Mouse (Mus musculus) thymus, adult 18-20 months (tissue): ENCODE results near the gene Tpst2.
"Not testable (repeated sequence)": the region's sequence is repeated elsewhere in the genome, so short reads cannot be mapped to it uniquely, and the experiment has no call there.

ENCODE experiments used
- DNase-seq, 2 experiments: peaks; one replicate each; pipeline ENCODE4 v3.0.0; 2022; ENCODE audit warnings: mixed read lengths in 2 of 2

Tpst2 gene

DNA sequence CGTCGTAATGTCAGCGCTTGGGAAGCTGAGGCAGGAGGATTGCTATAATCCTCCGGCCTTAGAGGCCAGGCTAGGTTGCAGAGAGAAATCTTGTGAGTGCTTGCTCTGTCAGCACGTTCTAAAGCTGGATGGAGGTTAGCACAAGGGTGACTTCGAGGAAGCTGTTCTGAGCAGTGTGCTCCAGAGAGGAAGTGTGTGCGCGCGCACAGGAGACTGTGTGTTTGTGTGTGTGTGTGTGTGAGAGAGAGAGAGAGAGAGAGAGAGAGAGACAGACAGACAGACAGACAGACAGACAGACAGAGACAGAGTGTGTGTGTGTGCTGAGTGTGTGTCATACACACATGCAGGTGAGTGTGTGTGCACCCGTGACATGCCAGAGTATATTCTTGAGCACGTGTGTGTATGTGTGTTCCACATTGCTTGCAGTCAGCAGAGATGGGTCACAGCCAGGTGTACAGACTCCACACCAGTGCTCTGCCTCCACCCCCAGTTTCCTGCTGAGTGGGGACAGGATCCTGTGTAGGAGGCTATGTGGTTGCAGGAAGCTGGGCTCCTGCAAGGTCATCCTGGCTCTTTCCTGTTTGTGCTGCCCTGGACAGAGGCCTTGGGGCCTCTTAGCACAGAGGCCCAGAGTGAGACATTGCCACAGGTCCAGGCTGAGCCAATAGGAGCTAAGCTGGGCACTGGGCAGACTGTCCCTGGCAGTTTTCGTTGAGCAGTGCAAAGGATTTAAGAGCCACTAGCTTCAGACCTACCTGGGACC, 21.9 kb downstream of the Tpst2 start:
- peak in 1 of 2 experiments; percentile 65 for DNase-seq

DNA sequence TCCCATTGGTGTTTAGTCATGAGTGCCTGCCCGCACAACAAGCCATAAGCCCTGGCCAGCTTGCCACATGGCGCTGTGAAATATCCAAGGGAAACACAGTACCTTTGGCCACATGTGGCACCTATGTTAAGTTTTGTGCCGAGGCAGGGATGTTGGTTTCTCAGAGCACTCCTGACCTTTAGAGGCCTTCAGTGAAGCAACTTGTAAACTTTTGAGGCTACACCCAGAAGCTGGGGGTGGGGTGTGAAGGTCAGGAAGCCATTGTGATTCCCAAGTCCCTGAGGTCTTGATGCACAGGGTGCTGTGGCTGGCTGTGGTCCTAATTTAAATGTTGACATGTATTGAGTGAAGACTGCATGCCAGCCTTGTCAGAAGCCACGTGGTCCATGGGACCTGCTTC, 22.9 kb downstream of the Tpst2 start:
- DNase-seq = no peak

DNA sequence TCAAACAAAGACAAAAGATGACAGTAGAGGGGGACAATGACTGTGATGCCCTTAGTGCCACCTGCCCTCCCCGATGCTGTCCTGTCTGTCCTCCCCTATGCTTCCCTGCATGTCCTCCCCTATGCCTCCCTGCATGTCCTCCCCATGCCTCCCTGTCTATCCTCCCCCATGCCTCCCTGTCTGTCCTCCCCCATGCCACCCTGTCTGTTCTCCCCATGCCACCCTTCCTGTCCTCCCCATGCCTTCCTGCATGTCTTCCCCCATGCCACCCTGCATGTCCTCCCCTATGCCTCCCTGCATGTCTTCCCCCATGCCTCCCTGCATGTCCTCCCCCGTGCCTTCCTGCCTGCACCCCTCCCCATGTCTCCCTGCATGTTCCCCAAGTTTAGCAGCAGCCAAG, 23.6 kb downstream of the Tpst2 start:
- no peak for DNase-seq

DNA sequence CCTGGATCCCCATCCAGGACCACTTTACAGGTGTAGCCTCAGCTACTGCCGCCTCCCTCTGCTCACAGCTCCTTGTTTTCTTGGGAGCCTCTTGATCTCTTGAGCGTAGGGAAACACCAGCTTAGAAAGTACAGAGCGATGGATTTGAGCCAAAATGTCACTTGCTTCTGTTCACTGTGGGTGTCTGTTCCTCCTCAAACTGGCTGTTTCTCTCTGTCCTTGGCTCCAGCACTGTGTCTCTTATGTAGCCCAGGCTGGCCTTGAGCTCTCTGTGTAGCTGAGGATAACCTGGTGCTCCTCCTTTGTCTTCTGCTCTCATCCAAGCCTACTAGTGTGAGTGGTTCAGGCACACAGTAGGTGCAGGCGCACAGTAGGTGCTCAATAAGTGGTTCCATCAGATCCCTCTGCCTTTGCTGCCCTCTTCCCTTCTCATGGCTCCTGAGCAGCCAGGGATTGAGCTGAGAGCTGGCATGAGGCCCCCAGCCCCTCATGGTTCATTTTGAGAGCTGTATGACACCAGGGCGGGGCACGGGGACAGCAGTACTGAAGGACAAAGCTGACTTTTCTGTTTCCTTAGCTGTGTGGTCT, 24.3 kb downstream of the Tpst2 start:
- no peak for DNase-seq

DNA sequence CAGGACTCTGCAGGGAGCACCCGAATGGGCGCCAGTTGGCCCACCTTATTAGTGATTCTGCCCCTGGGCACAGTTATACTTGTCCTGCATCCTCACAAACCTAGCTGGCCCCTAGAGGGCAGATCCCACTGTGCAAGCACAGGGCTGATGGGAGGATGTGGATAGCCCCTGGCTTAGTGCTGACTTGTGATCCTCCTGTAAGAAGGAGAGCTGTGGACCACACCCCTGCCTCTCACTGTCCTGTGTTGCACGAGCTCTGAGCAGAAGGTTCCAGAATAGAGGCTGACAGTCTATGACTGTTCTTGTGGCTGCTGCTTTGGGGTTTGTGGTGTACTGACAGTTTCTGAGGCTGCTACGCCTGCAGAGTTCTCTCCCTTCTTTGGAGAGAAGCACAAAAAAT, 25.2 kb downstream of the Tpst2 start:
- DNase-seq = no peak

DNA sequence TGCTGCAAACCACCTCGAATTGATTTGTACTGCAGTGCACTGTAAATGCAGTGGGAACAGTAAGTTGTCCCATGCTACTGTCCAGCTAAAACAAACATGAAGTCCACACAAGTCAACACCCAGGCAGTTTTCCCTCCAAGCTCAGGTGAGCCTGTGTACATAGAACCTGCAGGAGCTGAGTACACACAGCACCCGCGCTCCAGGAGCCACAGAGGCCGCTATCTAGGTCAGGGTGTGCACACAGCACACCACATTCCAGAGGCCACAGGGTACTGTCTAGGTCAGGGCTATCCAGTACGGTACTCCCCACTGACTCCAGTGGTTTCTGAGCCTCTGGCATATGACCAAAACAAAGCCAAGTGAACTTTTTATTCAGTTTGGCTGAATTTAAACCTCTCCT, 25.8 kb downstream of the Tpst2 start:
- DNase-seq = no peak

DNA sequence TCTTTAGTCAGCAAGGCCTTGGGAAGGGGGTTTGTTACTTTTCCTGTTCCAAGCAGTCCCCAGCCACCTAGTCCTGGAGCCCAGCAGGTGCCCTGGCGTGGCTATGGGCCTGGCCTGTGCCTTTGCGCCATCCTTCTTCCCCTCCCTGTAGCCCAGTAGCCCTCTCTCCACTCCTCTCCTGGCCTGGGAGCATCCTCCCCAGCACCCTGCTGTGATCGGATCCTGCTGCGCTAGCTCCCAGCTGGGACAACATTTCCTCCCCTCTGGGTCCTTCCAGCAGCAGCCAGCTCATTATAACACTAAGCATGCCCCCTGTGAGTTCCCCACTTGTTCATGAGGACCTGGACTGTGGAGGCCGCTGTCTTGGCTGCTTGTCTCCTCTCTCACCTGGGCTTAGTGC, 29.4 kb downstream of the Tpst2 start:
- no peak for DNase-seq

DNA sequence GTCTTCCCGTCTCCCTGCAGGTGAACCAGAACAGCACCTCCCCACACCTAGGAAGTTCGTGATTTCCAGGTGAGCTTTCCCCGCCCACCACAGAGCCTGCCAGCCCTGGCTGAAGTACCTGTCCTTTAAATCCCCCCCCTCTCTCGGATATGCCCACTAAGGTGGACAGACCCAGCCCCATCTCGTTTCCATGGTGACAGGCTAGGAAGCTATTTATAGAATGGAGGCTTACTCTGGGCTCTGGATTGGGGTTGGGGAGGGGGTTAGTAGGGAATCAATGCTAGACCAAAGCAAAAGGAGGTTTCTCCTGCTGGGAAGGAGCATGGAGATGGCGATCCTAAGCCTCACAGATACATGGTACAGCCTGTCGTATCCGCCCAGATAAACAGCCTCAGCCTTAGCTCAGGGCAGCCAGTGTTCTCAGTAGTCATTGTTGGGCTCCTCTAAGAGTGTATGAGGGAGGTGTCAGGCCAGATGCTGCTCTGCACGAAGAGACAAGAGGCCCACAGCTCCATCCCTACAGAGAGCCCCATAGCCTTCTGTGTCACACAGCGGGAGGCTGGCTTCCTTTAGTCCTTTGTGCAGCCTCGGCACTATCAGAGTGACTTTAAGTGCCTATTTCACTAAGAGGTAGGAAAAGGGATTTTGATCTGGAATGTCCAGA, 36.9 kb downstream of the Tpst2 start:
- DNase-seq = no peak

DNA sequence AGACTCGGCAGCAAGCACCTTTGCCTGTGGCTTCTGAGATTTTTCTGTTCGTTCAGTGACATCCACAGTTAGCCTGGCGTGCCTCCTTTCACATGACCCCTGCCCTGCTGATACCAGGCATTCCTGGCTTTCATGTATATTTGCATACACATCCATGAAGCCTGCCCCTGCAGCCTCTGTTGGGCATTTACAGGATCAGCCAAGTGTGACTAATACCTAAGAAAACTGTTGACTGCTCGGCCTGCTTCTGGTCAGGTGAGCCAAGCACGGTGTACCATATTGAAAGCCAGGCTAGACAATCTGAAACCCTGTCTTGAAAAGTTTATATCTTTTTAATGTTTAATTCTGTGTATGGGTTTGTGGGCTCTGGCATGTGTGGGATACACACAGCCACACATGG, 40.0 kb downstream of the Tpst2 start:
- DNase-seq = no peak

DNA sequence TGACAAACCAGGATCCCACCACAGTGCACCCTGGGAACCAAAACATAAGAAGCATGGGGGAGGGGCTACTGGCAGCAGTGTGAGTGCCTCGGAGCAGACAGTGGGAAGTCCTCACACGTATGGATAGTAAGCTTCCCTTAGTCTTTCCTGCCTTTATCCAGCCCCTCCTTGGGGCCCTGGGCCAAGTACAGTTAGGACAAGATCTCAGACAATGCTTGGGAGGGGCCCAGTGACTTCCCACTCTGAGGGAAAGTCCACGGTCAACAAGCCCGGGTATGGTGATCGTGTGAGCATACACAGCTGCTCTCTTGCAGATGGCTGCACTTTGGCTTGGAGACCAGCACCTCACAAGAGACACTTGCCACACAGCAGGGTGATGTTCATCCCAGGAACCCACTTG, 40.8 kb downstream of the Tpst2 start:
- no peak for DNase-seq

DNA sequence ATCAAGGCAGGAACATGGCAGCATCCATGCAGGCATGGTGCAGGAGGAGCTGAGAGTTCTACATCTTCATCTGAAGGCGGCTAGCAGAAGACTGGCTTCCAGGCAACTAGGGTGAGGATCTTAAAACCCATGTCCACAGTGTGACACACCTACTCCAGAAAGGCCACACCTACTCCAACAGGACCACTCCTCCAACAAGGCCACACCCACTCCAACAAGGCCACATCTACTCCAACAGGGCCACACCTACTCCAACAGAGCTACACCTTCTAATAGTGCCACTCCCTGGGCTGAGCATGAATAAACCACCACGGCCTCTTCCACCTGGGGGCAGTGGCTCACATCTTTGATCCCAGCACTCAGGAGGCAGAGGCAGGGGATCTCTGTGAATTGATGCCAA, 42.9 kb downstream of the Tpst2 start:
- not testable (repeated sequence) for DNase-seq

DNA sequence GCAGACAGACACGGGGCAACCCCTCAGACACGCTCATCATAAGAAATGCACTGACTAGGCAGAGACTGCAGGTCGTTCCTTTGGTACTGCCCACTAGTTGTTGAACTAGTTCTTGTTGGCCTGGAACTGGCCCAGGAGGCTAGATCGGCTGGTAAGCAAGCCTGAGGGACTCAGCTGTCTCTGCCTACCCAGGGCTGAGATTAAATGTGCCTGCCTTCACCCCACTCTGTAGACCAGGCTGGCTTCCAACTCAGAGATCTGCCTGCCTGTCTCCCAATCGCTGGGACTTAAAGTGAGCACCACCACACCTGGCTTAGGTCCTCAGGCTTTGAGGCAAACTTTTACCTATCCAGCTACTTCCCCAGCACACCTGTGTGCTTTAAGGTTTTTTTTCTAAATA, 43.9 kb downstream of the Tpst2 start:
- DNase-seq = no peak

DNA sequence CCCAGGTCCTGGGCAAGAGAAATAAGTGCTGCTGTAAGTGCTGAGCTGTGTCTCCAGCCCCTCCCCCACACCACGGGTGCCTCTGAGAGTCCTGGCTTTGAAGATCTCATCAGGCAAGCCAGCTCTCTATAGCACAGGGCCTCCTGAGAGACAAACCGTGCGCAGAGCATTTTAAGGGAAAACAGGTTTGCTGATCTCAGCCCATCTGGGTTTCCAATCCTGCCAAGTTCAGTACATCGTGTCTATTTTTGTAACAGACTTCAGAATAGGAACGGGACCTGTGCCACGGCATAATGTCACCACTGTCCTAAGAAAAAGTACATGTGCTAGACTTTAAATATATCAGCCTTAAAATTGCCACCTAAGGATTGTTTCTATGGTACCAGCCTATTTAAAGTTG, 44.4 kb downstream of the Tpst2 start:
- DNase-seq = no peak

DNA sequence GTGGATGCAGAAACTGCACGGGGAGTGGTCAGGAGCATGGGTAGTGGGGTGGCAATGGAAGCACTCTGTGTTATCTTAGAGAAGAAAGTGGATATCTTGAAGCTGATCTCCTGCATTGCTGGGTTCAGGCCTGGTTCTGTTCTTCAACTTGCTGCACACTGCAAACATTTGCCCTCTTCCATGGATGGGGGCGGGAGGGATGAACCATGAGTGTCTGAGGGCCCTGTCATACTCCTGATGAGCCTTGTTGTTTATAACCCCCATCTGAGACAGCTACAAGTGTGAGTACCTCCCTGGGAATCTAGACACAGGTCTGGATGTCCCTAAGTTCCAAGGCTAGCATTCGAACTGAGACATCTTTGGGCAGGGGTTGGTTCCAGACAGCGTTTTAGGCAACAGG, 44.9 kb downstream of the Tpst2 start:
- no peak for DNase-seq

DNA sequence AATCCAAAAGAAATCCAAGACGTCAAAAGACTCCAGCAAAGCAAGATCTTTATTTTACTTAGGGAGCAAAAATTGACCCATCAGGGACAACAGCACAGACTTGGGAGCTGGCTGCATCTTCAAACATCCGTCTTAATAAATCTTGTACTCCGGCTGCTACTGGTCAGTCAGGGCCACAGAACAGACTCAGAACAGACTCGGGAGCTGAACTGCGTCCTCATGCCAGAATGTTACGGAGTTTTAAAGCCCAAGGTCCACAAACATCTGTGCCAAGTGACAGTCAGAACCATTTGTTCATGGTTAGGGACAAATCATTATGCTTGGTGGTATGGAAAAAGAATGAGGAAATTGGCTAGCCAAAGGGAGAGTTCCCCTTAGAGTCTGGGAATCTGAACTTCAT, 46.8 kb downstream of the Tpst2 start:
- no peak for DNase-seq

DNA sequence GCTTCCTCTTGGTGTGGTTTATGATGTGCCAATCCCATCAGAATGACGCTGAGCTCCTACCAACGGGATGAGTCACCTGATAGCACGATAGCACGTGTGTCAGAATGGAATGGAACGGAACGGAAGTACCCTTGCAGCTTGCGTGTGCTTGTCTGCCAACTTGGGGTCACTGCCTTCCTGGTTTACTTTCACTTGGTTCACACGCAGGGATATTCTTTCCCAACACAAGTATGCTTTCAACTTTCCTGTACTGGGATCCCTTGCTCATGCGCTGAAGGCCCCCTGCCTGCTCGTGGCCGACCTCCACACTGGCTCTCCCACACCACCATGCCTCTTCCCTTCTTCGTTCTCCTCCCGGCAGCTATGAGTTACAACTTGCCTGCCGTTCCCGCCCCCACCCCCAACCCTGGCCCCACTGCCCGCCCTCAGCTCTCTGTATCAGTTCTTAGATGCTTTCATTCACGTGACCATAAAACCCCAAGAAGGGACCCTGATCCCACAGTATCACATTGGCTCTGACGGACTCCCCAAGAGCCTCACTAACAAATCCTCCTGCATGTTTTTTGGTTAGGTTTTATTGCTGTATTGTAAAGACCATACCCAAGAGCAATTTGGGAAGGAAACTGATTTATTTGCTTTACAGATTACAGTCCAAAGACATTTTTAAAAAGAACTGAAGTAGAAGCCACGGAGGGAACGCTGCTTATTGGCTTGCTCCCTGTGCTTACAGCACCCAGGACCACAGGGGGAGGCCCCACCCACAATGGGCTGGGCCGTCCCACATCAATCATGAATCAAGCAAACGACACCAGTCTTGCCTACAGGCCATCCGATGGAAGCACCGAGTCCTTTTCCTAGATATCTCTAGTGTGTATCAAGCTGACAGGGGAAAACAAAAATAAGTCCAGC, 48.4 kb downstream of the Tpst2 start:
- DNase-seq = peak; percentile 43 to 51

DNA sequence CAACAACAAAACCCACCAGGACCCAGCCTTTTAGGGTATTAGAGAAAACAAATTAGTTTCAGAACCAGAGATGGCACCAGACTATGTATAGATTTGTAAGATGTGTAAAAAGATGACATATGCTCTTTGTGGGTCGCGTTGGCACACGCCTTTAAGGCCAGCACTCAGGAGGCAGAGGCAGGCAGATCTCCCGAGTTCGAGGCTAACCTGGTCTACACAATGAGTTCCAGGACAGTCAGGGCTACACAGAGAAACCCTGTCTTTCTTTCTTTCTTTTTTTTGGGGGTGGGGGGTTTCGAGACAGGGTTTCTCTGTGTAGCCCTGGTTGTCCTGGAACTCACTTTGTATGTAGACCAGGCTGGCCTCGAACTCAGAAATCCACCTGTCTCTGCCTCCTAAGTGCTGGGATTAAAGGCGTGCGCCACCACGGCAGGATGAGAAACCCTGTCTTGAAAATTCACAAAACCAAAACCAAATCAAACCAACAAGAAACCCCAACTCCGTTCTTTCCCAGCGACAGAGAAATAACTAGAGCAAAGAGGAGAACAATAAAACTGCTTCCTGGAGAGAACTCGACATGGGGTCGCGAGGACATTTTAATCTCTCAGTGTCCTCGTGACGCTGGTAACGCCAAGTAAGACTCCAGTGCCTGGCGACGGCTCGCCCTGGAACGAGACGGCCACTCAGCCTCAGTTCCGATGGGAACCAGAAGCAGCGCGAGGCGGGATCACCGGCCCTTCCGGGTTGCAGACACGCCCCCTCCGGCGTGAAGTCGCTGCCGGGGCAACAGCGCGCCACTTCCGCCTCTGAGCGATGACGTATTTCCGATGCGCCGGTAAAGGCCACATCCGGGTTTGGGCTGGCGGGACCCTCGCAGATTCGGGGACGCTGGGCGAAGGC, 49.3 kb downstream of the Tpst2 start, which contains the start of gene Tfip11:
Tfip11 (plus strand) TSS at position 813 of the 900 bp plus-strand sequence.
- peak; percentile 84 to 88 for DNase-seq

DNA sequence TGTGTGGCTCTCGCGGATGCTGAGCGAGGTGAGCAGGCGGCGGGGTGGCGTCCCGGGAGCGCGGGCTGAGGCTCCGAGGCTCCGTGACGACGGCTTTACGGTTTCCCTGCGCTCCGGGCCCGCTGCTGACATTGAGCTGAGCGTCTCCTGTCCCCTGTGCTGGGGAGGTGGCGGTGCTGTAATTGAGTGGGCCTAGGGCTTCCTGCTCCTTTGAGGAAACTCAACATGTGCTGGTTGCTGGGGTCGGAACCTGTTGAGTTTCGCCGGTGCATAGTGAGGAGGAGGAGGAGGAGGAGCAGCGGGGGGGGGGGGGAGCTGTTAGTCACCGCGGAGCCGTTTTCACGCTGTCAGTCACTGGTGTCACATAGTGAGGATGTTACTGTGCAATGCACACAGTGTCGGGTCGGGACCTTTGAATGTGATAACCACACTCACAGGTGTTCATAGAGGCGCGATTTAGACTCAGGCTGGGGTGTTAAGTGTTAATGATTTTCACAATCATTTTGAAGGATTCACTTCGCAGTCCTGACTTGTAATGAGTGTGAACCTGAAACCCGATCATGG, 50.0 kb downstream of the Tpst2 start:
- DNase-seq = no peak

DNA sequence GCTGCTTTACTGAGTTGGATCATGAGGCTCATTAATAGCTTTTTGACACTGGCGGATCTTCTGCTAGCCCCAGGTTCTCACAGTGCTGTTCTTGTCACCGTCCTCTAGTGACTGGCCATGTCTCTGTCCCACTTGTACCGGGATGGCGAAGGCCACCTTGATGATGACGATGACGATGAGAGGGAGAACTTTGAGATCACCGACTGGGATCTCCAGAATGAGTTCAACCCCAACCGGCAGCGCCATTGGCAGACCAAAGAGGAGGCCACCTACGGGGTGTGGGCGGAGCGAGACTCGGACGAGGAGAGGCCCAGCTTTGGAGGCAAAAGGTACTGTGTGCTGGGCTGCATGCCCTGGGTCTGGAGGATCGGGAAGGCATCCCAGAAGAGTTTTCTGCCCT, 51.4 kb downstream of the Tpst2 start:
- DNase-seq = no peak

DNA sequence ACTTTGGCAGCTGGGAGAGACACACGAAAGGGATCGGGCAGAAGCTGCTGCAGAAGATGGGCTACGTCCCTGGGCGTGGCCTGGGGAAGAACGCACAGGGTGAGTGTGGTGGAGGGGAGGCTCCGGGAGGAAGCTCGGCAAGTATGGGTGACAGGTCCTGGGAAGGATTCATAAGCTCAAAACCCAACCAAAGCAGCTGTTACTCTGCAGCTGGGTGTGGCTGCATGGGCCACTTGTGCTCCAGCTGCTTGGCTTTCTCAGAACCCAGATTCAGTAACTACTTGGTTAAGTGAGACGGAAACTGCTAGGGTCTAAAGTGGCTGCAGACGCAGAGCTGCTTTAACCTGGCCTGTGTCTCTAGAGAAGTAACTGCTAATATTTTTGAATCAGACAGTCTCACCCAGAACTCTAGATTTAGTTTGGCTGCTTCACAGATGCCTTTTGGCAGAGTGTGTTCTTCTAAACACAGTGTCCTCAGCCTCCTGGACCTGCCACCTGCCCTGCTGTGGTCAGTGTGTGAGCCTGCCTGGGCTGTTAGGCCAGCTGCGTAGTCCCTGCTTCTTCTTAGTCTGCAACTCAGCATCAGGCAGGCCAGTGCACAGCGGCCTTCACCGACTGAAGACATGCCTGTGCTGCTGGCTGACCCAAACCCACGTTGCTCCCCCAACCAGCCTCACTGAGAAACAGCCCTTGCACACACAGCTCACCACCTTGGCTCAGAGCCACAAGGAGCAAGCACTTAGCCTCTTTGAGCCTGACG, 53.5 kb downstream of the Tpst2 start:
- DNase-seq = no peak

DNA sequence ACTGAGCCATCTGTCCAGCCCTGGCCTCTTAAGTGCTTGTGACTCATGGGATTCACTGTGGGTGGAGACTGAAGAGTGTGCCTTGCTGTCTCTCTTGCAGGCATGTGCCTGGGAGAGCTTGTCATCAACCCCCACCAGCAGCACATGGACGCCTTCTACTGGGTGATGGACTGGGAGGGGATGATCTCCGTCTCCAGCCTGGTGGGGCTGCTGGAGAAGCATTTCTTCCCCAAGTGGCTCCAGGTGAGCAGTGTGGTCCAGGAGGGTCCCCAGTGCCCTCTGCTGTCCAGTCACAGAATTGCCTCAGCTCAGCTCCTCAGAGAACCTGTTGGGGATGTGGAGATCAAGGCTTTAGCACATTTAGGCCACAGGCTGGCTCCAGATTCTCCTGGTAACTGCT, 59.0 kb downstream of the Tpst2 start:
- peak in 1 of 2 experiments; percentile 32 for DNase-seq
